Mouse (Mus musculus) monocyte, adult 2 months (primary cell): ENCODE measurements around the gene Upk1b.
A peak's percentile ranks its signal among the peaks of the same experiment; 100 is the strongest.
"Not testable (repeated sequence)": the region's sequence is repeated elsewhere in the genome, so short reads cannot be mapped to it uniquely, and the experiment has no call there.

ENCODE experiments used
- DNase-seq, 2 experiments: peaks; one replicate each; pipeline ENCODE4 v3.0.0; 2022; ENCODE audit warnings: low spot score in 2 of 2, low read depth in 1 of 2

Gene Upk1b

GRCm38 (mm10) chr16:38800091-38800490, at the start of gene Upk1b:
TSS of gene Upk1b (minus strand) at chr16:38800328.
- DNase-seq = no peak

- DNase-seq = no peak
Measured at GRCm38 (mm10) chr16:38828649-38829048, 28.5 kb upstream of the Upk1b start, which contains the start of gene 4930435E12Rik. TSS of gene 4930435E12Rik (minus strand) at chr16:38828749.

- peak in 1 of 2 experiments; percentile 33 for DNase-seq
Measured at GRCm38 (mm10) chr16:38812521-38812920, 12.4 kb upstream of the Upk1b start.

GRCm38 (mm10) chr16:38810196-38810595, 10.1 kb upstream of the Upk1b start:
- DNase-seq = no peak

GRCm38 (mm10) chr16:38807796-38808195, 7.7 kb upstream of the Upk1b start:
- not testable (repeated sequence) for DNase-seq

GRCm38 (mm10) chr16:38798957-38799450, 1.1 kb downstream of the Upk1b start:
- DNase-seq = no peak

- no peak for DNase-seq
Measured at GRCm38 (mm10) chr16:38793120-38793519, 7.0 kb downstream of the Upk1b start.

GRCm38 (mm10) chr16:38789966-38790365, 10.2 kb downstream of the Upk1b start:
- DNase-seq = no peak

- DNase-seq = no peak
Measured at GRCm38 (mm10) chr16:38789016-38789415, 11.1 kb downstream of the Upk1b start.

GRCm38 (mm10) chr16:38785301-38785700, 14.8 kb downstream of the Upk1b start:
- no peak for DNase-seq

GRCm38 (mm10) chr16:38782524-38783067, 17.5 kb downstream of the Upk1b start:
- no peak for DNase-seq

GRCm38 (mm10) chr16:38781946-38782345, 18.2 kb downstream of the Upk1b start:
- no peak for DNase-seq

GRCm38 (mm10) chr16:38780960-38781572, 19.1 kb downstream of the Upk1b start:
- no peak for DNase-seq

GRCm38 (mm10) chr16:38776342-38776741, 23.8 kb downstream of the Upk1b start:
- DNase-seq = no peak

- DNase-seq = no peak
Measured at GRCm38 (mm10) chr16:38774964-38775746, 25.0 kb downstream of the Upk1b start.

- DNase-seq = no peak
Measured at GRCm38 (mm10) chr16:38772906-38773496, 27.1 kb downstream of the Upk1b start.

GRCm38 (mm10) chr16:38771145-38771544, 29.0 kb downstream of the Upk1b start:
- DNase-seq = no peak

GRCm38 (mm10) chr16:38769529-38769928, 30.6 kb downstream of the Upk1b start:
- no peak for DNase-seq

- no peak for DNase-seq
Measured at GRCm38 (mm10) chr16:38768386-38768785, 31.7 kb downstream of the Upk1b start.

GRCm38 (mm10) chr16:38767761-38768160, 32.4 kb downstream of the Upk1b start:
- no peak for DNase-seq

GRCm38 (mm10) chr16:38766671-38767070, 33.5 kb downstream of the Upk1b start:
- no peak for DNase-seq

GRCm38 (mm10) chr16:38763508-38763907, 36.6 kb downstream of the Upk1b start:
- no peak for DNase-seq
